Mouse (Mus musculus) bone marrow, adult 2 months (tissue): ENCODE data around the gene Ttc38. TPM values are rescaled to one million over a fixed set of nuclear protein-coding genes. Genes with fewer than 3 reads are reported as not detected.

ENCODE experiments used
- H3K27ac ChIP-seq: fragments of 200-500 bp; 2 replicates; pipeline ENCODE4 v1.5.1; 2012; ENCODE audit warnings: low read depth, mild to moderate bottlenecking, control low read depth, inconsistent platforms, low read length; ENCODE audit not compliant: control insufficient read depth, poor library complexity, insufficient read depth
- H3K4me1 ChIP-seq: fragments of 200-500 bp; 2 replicates; pipeline ENCODE4 v1.6.1; 2011; ENCODE audit warnings: low read length; ENCODE audit not compliant: control insufficient read depth, insufficient read depth
- H3K4me3 ChIP-seq: fragments of 200-500 bp; replicated peaks from 2 replicates; pipeline ENCODE3; 2011; ENCODE audit warnings: mild to moderate bottlenecking, low read depth, low read length, control low read depth; ENCODE audit not compliant: control insufficient read depth
- CTCF ChIP-seq: fragments of 200-500 bp; IDR thresholded peaks from 2 replicates; pipeline ENCODE4 v1.5.1; 2011; ENCODE audit warnings: low read length, control low read depth; ENCODE audit not compliant: control insufficient read depth, insufficient read depth
- POLR2A ChIP-seq: fragments of 200-500 bp; IDR thresholded peaks from 2 replicates; pipeline ENCODE4 v1.6.1; 2011; ENCODE audit warnings: low read depth, mild to moderate bottlenecking, control low read depth, low read length, borderline replicate concordance; ENCODE audit not compliant: control insufficient read depth
- WGBS: fragments of 180-500 bp; shearing (Covaris S2); methylation state at CpG from one replicate; pipeline ENCODE4 v1.1.7; 2018; 5-methylcytosine and 5-hydroxymethylcytosine counted together
- polyA plus RNA-seq: library from polyadenylated mRNA; stranded (reverse); fragments of >200 nt; gene quantifications from 2 replicates; pipeline ENCODE4 v1.2.4, GENCODE M21; 2011; ENCODE audit warnings: low replicate concordance; ENCODE audit not compliant: missing spikeins, insufficient read depth, insufficient read length

Gene Ttc38
- polyA plus RNA-seq, 1 experiment, result 2.9 TPM

- H3K27ac ChIP-seq, result peak overlapping the region; percentile 66
- H3K4me3 ChIP-seq, result peak overlapping the region; percentile 87
- H3K4me1 ChIP-seq, result peaks cover 2% of the 10 kb centered on the region; the same call in 1 of the 2 replicates
- TF ChIP-seq POLR2A, result no peak
- TF ChIP-seq CTCF, result peak; percentile 10; the same call in 1 of the 2 replicates
- 2% methylated on average over 36 of the region's 36 CpGs for WGBS
Measured at GRCm38 (mm10) chr15:85810806-85811521, 21.1 kb upstream of the Ttc38 start.

- peak within 1 kb of the TSS; percentile 66 for H3K27ac ChIP-seq
- WGBS, result 3% methylated on average over 36 of the region's 36 CpGs
- peak within 1 kb of the TSS; percentile 87 for H3K4me3 ChIP-seq
- TF ChIP-seq POLR2A, result peak; percentile 74; the same call in 1 of the 2 replicates
- TF ChIP-seq CTCF, result no peak
- H3K4me1 ChIP-seq, result peaks cover 2% of the 10 kb centered on the region; the same call in 1 of the 2 replicates
Measured at GRCm38 (mm10) chr15:85811535-85812277, 20.4 kb upstream of the Ttc38 start, which contains the start of gene Cdpf1. Gene Cdpf1 (minus strand): TSS chr15:85811697.

GRCm38 (mm10) chr15:85813428-85813827 is 18.7 kb upstream of the Ttc38 start:
- WGBS, result 73% methylated on average over 10 of the region's 10 CpGs
- TF ChIP-seq POLR2A (no peak), CTCF (no peak)
- Histone ChIP-seq H3K4me3 (no peak overlapping the region), H3K27ac (no peak overlapping the region), H3K4me1 (peaks cover 2% of the 10 kb centered on the region; the same call in 1 of the 2 replicates)

GRCm38 (mm10) chr15:85821203-85822010 is 10.7 kb upstream of the Ttc38 start, which contains the start of gene Pkdrej:
Gene Pkdrej (minus strand): TSS chr15:85821734.
- no peak within 1 kb of the TSS for H3K4me3 ChIP-seq
- 1% methylated on average over 65 of the region's 65 CpGs for WGBS
- no peak within 1 kb of the TSS for H3K27ac ChIP-seq
- TF ChIP-seq CTCF (no peak), POLR2A (no peak)
- H3K4me1 ChIP-seq, result no peaks in the 10 kb centered on the region

GRCm38 (mm10) chr15:85822011-85822359 is 10.1 kb upstream of the Ttc38 start:
- Histone ChIP-seq H3K4me3 (no peak overlapping the region), H3K27ac (no peak overlapping the region), H3K4me1 (no peaks in the 10 kb centered on the region)
- TF ChIP-seq POLR2A, result no peak
- TF ChIP-seq CTCF, result no peak
- WGBS, result 33% methylated on average over 4 of the region's 4 CpGs

DNA sequence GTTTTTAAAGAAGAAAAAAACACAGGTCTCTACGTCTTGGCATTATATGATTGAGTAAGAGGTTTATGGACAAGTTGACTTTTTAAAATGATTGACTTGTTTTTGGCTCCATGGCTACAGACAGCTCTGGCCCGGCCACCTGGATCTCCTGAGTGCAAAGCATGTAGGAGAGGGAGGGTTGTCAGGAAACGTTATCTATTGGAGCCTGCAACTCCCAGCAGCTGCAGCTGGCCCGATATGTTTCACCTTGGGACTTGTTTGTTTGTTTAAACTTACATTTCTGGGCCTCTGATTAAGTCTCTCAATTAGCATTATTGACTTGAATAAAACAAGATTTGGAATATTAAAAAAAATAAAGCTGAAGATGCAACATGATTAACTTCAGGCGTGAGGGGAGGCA is 5.4 kb upstream of the Ttc38 start:
- TF ChIP-seq POLR2A, result no peak
- no peak for TF ChIP-seq CTCF
- Histone ChIP-seq H3K27ac (no peak overlapping the region), H3K4me1 (no peaks in the 10 kb centered on the region), H3K4me3 (no peak overlapping the region)
- 55% methylated on average over 5 of the region's 5 CpGs for WGBS

- WGBS, result 77% methylated on average over 4 of the region's 4 CpGs
- Histone ChIP-seq H3K4me3 (no peak overlapping the region), H3K27ac (no peak overlapping the region), H3K4me1 (no peaks in the 10 kb centered on the region; the same call in 1 of the 2 replicates)
- TF ChIP-seq CTCF (no peak), POLR2A (no peak)
Measured at GRCm38 (mm10) chr15:85828071-85828470, 4.0 kb upstream of the Ttc38 start.

- 74% methylated on average over 5 of the region's 5 CpGs for WGBS
- Histone ChIP-seq H3K4me3 (no peak overlapping the region), H3K4me1 (no peaks in the 10 kb centered on the region; the same call in 1 of the 2 replicates), H3K27ac (no peak overlapping the region)
- TF ChIP-seq POLR2A (no peak), CTCF (no peak)
Measured at GRCm38 (mm10) chr15:85829470-85829869, 2.6 kb upstream of the Ttc38 start.
